Mouse (Mus musculus) hindbrain, embryonic 15.5 days (tissue): ENCODE measurements around the gene Fndc3b. TPM values are rescaled to one million over a fixed set of nuclear protein-coding genes. Genes with fewer than 3 reads are reported as not detected.

Experiments
- ATAC-seq: fragments of 200-750 bp; cut with Nextera tagmentation; 2 replicates; pipeline ENCODE4 v1.8.0; 2017; ENCODE audit warnings: low read depth, moderate number of reproducible peaks, moderate TSS enrichment; ENCODE audit not compliant: low FRiP score
- H3K27ac ChIP-seq: fragments of 300-500 bp; sonication (generic); replicated peaks from 2 replicates; pipeline ENCODE4 v1.5.1; 2015; ENCODE audit warnings: mild to moderate bottlenecking, inconsistent platforms
- H3K27me3 ChIP-seq: fragments of 300-500 bp; sonication (generic); 2 replicates; pipeline ENCODE4 v1.6.1; 2015; ENCODE audit warnings: control low read depth, inconsistent platforms
- H3K36me3 ChIP-seq: fragments of 300-500 bp; sonication (generic); 2 replicates; pipeline ENCODE4 v1.6.1; 2015; ENCODE audit warnings: control low read depth, inconsistent platforms
- H3K4me1 ChIP-seq: fragments of 300-500 bp; sonication (generic); replicated peaks from 2 replicates; pipeline ENCODE4 v1.6.1; 2015; ENCODE audit warnings: control low read depth, inconsistent platforms
- H3K4me2 ChIP-seq: fragments of 300-500 bp; sonication (generic); 2 replicates; pipeline ENCODE4 v1.6.1; 2015; ENCODE audit warnings: moderate library complexity, mild to moderate bottlenecking, inconsistent platforms
- H3K4me3 ChIP-seq: fragments of 300-500 bp; sonication (generic); 2 replicates; pipeline ENCODE4 v1.5.1; 2015; ENCODE audit warnings: mild to moderate bottlenecking, inconsistent platforms
- H3K9ac ChIP-seq: fragments of 300-500 bp; sonication (generic); 2 replicates; pipeline ENCODE4 v1.6.1; 2015; ENCODE audit warnings: inconsistent platforms
- H3K9me3 ChIP-seq: fragments of 300-500 bp; sonication (generic); 2 replicates; pipeline ENCODE4 v1.6.1; 2016; ENCODE audit warnings: control low read depth, inconsistent platforms
- WGBS: fragments of 180-500 bp; shearing (Covaris S2); methylation state at CpG from one replicate; pipeline ENCODE4 v1.1.7; 2015; 5-methylcytosine and 5-hydroxymethylcytosine counted together
- microRNA-seq: library from miRNA; unstranded; fragments of <30 nt; microRNA quantifications from one replicate; pipeline ENCODE4, GENCODE M21; 2016
- polyA plus RNA-seq: library from polyadenylated mRNA; unstranded; fragments of >200 nt; fragmentation: Nextera tagmentation; extraction: Ambion mirVana; gene quantifications from 2 replicates; pipeline ENCODE4 v1.2.1, GENCODE M21; 2015

Gene Fndc3b
- polyA plus RNA-seq, 1 experiment from 2014 or later: 7.5 TPM

DNA sequence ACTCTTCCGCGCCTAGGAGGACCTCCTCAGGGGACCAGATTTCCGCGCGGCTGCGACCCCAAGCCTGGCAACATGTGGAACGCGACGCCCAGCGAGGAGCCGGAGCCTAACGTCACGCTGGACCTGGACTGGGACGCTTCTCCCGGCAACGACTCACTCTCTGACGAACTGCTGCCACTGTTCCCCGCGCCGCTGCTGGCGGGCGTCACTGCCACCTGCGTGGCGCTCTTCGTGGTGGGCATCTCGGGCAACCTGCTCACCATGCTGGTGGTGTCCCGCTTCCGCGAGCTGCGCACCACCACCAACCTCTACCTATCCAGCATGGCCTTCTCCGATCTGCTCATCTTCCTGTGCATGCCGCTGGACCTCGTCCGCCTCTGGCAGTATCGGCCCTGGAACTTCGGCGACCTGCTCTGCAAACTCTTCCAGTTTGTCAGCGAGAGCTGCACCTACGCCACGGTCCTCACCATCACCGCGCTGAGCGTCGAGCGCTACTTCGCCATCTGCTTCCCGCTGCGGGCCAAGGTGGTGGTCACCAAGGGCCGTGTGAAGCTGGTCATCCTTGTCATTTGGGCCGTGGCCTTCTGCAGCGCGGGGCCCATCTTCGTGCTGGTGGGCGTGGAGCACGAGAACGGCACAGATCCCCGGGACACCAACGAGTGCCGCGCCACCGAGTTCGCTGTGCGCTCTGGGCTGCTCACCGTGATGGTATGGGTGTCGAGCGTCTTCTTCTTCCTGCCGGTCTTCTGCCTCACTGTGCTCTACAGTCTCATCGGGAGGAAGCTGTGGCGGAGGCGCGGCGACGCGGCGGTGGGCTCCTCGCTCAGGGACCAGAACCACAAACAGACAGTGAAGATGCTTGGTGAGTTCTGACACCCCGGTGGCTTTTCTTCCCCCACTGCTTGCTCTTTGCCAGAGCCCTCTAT is 339.1 kb downstream of the Fndc3b start:
- Histone ChIP-seq H3K27ac (no peak overlapping the region), H3K9me3 (no peaks in the 10 kb centered on the region), H3K4me1 (peaks cover 22% of the 10 kb centered on the region), H3K36me3 (no peaks in the 10 kb centered on the region), H3K9ac (peak overlapping the region; percentile 26; the same call in 1 of the 2 replicates), H3K4me3 (peak overlapping the region; percentile 51), H3K27me3 (peaks cover 51% of the 10 kb centered on the region), H3K4me2 (peak overlapping the region; percentile 97)
- under 1% methylated on average over 75 of the region's 77 CpGs for WGBS
- ATAC-seq: peak; percentile 61

DNA sequence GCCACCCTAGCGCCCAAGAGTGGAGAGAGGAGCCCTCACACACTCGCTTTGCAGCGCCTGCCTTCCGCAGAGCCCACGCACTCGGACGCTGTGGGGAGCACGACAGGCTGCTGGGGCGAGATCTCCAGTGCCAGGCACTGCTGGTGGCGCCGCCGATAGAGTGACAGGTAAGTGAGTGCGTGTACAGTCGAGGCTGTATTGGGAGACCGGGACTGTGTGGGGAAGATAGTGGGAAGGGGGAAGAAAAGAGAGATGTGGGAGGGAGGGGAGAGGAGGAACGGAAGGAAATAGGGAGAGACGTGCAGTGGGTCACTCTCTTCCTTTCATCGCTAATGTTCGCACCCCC is 339.9 kb downstream of the Fndc3b start, which contains the start of gene Ghsr:
Gene Ghsr (plus strand): TSS at position 76 of the 346 bp plus-strand sequence.
- H3K27me3 ChIP-seq: peaks cover 51% of the 10 kb centered on the region
- H3K4me1 ChIP-seq: peaks cover 22% of the 10 kb centered on the region
- under 1% methylated on average over 19 of the region's 19 CpGs for WGBS
- no peak within 1 kb of the TSS for H3K27ac ChIP-seq
- H3K36me3 ChIP-seq: no peaks in the 10 kb centered on the region
- H3K9ac ChIP-seq: peak within 1 kb of the TSS; percentile 26; the same call in 1 of the 2 replicates
- peak within 1 kb of the TSS; percentile 97 for H3K4me2 ChIP-seq
- ATAC-seq: peak; percentile 43; the same call in 1 of the 2 replicates
- H3K9me3 ChIP-seq: no peaks in the 10 kb centered on the region
- peak within 1 kb of the TSS; percentile 51 for H3K4me3 ChIP-seq

GRCm38 (mm10) chr3:27370582-27371275 is 340.4 kb downstream of the Fndc3b start:
- Histone ChIP-seq H3K4me3 (peak overlapping the region; percentile 51), H3K4me1 (peaks cover 22% of the 10 kb centered on the region), H3K27ac (no peak overlapping the region), H3K9me3 (no peaks in the 10 kb centered on the region), H3K4me2 (peak overlapping the region; percentile 97), H3K27me3 (peaks cover 51% of the 10 kb centered on the region), H3K36me3 (no peaks in the 10 kb centered on the region), H3K9ac (peak overlapping the region; percentile 26; the same call in 1 of the 2 replicates)
- no peak for ATAC-seq
- 3% methylated on average over 20 of the region's 20 CpGs for WGBS

DNA sequence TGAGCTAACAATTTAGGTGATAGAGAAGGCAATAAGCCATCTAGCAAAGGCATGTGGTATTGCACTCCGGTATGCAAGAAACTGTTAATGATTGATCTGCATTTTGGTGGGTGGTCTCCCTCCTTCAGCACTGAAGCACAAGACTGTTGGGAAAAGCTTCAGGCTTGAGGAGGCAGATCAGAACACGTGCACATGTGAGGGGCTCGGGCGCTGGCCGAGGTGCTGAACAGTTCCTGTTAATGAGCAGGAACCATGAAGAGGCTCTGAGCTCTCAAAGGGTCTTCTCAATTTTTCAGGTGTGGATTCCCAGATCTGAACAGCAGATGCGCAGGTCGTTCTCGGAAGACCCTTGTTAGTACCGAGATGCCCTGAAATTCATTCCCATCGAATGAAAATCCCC is 341.0 kb downstream of the Fndc3b start:
- Histone ChIP-seq H3K27ac (no peak overlapping the region), H3K4me3 (no peak overlapping the region), H3K9ac (no peak overlapping the region), H3K36me3 (no peaks in the 10 kb centered on the region), H3K9me3 (no peaks in the 10 kb centered on the region), H3K4me1 (peaks cover 22% of the 10 kb centered on the region), H3K27me3 (peaks cover 51% of the 10 kb centered on the region), H3K4me2 (peak overlapping the region; percentile 97)
- WGBS: 6% methylated on average over 10 of the region's 10 CpGs
- ATAC-seq: 0 out of 2 replicates have a peak, but pooled peaks have one; percentile 13

Small RNA genes lying within 50 kb of the gene (microRNA-seq; reads per million reads assigned to microRNA genes)
- not detected for gene Mir3092

Other genes with a start within 250 kb of the Fndc3b start
- gene Tmem212, start 185.1 kb upstream of the Fndc3b start, polyA plus RNA-seq: not detected in 2 replicates
- gene Pld1, start 227.4 kb upstream of the Fndc3b start, polyA plus RNA-seq: 5.2 and 5.5 TPM in 2 replicates